Mouse (Mus musculus) bone marrow macrophage, adult 2 months (primary cell): Measurements from ENCODE around the gene Duox2.

Experiments used
- CTCF ChIP-seq: IDR thresholded peaks from 2 replicates; pipeline ENCODE4 v1.5.1; 2012; ENCODE audit warnings: low read depth, mild to moderate bottlenecking, low read length, moderate library complexity
- POLR2A ChIP-seq: IDR thresholded peaks from 2 replicates; pipeline ENCODE4 v1.6.1; 2012; ENCODE audit warnings: mild to moderate bottlenecking, low read depth, low read length, borderline replicate concordance

DNA sequence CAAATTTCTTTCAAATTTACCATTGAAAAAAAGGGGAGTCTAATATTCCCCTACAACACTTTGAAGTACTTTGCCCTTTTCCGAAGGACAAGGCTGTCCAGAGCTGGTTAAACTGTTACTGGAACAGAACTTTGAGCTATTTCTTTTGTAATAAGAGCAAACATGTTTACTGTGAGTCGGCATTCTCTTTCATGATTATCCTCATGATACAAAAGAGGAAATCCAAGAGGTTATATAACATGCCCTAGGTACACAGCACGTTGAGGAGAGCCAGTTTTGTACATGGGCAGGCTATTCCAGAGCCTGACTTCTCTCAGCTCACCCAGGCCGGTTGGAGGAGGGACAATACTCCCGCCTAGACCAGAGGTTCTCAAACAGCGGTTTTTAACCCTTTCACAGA lies 56.3 kb downstream of the Duox2 start:
- TF ChIP-seq POLR2A, result no peak
- TF ChIP-seq CTCF, result no peak
